Mouse (Mus musculus): ENCODE results near the gene Clint1. TPM values are rescaled to one million over a fixed set of nuclear protein-coding genes. Genes with fewer than 3 reads are reported as not detected.

The Clint1 gene
- polyA plus RNA-seq, 1 experiment = 39.5 TPM

DNA sequence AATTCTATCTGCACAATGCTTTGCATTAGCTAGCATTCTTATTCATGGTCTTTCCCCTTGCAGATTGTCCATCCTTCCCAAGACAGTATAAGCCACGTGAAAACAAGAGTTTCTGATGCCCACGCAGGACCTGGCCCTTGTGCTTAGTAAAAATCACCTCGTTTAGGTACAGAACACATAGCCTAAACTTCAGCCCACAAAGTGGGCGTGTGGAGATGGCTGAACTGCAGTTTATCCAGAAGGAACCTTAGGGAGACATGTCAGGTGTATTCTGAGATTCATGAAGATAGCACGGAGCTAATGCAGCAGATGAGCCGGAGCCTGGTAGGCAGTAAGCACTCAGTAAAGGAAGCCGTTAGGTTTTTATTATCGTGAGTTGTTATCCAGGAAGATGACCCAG lies 69.2 kb downstream of the Clint1 start:
- no peak for DNase-seq (ENCODE audit: extremely low spot score in 1 of 2, low spot score in 1 of 2)

DNA sequence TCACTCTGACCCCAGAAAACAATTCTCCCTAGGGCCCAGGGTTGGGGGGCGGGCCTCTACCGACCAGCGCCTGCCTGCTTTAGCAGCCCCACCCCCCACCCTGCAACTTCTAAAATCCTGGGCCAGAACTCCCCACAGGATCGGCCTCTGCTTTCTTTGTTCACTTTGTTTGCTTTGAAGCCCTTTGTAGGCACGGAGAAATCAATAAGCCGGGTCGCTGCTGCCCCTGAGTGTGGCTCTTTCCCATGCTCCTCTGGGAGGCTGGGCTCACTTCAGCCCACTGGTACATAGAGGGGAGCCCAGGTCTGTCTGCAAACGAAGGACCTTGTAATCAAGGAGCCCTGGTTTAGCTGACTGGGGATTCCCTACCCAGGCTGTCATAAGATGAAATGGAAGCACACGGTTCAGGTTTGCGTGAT lies 69.6 kb downstream of the Clint1 start:
- DNase-seq (ENCODE audit: extremely low spot score in 1 of 2, low spot score in 1 of 2) = no peak

DNA sequence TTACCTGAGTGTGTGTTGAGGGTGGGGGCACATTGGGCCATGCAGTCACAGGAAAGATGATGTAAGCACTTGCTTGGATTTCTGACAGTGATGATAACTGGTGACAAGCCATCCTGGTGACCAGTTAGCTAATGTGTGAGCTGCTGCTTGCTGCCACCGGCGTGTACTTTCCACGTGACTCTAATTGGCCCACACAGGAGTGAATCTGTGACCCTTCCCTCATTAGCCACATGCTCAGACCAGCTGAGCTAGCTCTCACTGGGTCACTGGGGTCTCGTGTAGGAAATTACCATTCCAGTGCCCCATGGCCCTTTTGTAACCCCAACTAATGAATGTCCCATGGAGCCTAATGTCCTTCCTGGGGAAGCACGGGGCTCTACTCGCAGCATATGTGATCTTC lies 73.6 kb downstream of the Clint1 start:
- DNase-seq (ENCODE audit: extremely low spot score in 1 of 2, low spot score in 1 of 2) = no peak

DNA sequence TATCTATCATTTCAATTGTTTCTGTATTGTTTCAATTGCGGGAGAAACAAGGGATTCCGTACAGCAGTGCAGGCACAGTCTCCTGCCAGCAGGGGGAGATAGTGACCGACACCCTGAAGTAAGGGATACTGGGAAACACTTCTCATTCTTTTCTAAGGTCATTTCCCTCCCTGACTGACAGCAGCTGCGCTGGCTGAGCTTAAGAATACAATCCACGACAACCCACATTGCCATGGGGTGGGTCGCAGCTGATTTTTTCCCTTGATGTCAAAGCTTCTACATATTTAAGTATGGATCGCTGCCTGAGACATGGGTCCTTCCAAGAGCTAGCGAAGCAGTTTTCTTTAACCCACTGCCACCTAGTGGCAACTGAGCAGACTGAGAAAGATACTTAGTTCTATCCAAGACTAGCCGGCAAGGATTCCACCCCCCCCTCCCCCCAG lies 74.8 kb downstream of the Clint1 start:
- peak; percentile 50 to 85 for DNase-seq (ENCODE audit: extremely low spot score in 1 of 2, low spot score in 1 of 2)

DNA sequence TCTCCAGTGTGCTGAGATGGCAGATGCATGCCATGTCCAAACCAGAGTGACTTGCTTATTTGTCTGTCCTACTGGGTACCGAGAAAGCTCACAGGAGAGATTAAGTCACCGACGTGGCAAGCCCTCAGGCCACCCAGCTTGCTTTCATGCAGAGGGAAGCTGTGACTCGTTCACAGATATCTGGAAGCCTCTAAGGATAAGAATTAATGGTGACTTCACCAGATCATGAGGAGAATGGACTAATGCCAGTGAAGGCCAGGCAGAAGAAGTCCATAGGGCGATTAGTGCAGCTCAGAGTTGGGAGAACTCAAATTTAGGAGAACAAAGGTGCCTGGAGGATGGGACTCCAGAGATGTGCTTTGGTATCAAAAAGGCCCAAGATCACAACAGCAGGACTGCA lies 75.6 kb downstream of the Clint1 start:
- no peak for DNase-seq (ENCODE audit: extremely low spot score in 1 of 2, low spot score in 1 of 2)

DNA sequence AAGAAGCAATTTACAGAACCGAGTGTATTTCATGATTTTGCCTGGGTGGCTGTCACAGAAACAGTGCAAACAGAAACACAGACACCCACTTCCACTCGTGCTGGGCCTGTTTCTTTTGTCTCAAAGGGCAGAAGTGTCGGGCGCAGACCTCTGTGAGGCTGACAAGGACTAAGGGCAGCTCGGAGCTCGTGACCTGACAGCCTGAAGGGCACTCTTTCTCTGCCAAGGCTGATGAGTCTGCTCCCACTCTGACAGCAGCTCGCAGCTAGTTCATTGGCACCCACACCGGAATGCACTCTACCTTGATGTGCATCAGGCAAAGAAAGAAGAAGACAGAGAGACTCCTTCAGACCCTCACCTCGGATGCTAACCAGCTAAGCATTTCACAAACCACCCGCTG lies 77.7 kb downstream of the Clint1 start:
- DNase-seq (ENCODE audit: extremely low spot score in 1 of 2, low spot score in 1 of 2) = no peak

DNA sequence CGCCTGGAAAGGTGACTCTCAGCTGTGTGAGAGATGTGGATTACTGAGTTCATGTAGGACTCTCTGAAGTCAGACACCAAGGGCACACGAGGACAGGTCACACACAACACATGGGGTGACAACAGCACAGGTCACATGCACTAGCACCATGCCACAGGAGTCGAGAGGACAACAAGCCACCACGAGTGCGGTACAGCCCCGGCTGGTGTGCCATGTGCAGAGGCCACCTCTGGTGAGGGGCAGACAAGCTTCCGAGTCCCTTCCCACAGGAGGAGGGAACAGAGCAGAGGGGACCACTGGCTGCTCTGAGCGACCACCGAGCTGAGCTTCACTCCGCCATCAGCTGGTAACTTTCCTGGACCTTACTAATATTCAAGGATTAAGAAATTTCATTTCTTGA lies 80.9 kb downstream of the Clint1 start:
- DNase-seq (ENCODE audit: extremely low spot score in 1 of 2, low spot score in 1 of 2) = no peak

DNA sequence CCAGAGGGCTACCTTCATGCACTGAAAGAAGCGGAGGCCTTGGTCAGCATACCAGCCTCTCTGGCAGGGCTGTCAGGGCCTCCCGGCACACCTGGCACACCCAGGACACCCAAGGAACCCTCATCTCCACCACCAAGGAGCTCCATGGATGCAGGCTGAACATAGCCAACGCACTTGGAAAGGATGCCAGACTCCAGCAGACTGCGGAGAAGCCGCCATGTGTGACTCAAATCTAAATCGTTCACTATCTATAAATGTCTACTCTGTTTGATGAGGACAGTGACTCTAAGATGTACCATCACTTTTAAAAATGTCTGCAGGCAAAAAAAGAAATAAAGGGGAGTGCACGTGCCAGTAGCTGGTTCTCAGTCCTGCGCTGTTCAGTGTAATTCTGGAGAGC lies 85.6 kb downstream of the Clint1 start:
- peak in 1 of 2 experiments; percentile 25 for DNase-seq (ENCODE audit: extremely low spot score in 1 of 2, low spot score in 1 of 2)

DNA sequence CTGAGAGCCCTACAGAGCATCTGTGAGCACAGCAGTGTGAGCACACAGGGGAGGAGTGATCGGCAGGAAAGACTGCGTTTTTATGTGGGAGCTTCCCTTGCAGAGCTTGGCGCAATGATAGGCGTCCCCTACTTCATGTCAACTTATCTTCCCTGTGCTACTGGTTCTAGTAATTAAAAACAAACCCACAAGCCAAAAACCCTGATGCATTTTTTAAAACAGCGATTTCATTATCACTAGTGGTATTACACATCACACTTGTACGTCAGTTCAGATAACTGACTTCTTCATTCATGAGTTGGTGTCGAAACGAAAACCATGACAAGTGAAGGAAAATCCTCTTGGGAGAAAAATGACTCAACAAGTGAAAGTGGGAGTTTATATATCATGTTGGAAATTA lies 87.1 kb downstream of the Clint1 start:
- DNase-seq (ENCODE audit: extremely low spot score in 1 of 2, low spot score in 1 of 2) = no peak

DNA sequence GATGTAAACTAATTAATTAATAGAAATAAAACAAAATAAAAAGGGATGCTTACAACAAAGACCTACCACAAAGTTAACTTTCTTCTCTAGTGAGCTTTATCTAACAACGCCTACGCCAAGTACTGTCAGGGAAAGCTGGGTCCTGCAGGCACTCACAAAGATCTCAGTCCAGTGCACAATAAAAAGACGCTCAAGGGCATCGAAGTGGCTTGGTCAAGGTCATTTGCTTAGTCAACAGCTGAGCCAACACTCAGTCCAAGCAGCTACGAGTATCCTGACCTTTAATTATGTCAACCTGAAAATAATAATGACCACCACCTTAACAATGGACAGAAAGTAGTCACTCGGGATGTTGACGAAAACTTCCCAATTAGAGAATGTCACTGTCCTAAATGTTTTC lies 90.4 kb downstream of the Clint1 start:
- DNase-seq (ENCODE audit: extremely low spot score in 1 of 2, low spot score in 1 of 2) = no peak

DNA sequence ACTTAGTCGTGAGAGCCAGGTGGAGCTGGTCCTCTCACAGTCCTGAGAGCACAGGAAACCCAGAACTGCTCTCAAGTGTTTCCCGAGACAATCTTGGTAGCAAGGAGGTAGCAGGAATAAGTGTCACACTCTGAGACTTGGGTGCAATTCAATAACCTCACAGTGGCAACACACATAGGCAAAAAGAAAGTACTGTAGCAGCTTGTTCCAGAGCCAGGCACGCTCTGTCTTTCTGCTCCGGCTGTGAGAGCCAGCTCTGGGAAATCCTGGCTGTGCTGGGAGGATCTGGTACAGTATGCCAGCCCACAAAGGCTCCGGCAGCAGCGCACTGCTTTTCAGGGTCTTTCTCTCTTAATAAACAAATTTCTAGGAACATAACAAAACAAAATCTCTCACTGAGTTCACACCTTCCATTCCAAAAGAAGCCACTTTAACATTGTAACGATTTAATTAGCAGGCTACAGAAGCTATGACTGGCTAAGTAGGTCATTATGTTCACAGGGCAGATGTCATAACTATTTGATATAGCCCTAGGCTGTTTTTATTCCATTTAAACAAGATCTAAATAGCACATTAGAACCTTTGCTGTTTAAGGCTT lies 91.4 kb downstream of the Clint1 start:
- DNase-seq (ENCODE audit: extremely low spot score in 1 of 2, low spot score in 1 of 2) = peak; percentile 48 to 68

DNA sequence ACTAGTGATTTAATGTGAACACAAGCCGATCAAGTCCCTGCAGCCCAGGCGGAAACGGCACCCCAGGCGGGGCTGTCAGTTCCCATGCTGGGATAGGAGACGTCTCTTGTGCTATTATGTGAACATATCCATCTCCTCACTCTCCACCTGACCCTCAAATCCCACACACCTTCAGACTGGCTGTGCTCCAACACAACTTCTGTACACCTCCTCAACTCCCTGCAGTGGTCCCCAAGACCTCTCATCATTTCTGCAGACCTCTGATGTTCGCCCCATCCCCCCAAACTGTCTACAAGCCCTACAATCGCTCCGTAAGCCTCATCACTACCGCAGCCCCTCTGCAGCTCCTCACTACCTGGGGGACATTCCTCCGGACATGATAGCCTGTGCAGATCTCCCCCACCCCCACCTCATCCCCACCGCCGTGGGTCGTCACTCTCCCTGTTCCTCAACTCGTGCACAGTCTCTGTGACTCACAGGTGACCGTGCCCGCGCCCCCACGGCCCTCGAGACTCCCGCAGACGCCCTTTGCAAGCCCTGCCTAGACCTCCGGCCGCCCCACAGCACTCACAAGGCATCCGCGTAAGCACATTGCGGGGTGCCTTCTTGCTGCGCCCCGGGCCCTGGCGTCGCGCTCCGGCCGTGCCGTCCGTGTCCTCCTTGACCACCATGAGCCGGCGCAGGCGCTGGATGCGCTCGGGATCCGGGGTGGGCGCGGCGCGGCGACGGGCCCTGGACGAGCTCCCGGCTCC lies 92.2 kb downstream of the Clint1 start:
- no peak for DNase-seq (ENCODE audit: extremely low spot score in 1 of 2, low spot score in 1 of 2)

DNA sequence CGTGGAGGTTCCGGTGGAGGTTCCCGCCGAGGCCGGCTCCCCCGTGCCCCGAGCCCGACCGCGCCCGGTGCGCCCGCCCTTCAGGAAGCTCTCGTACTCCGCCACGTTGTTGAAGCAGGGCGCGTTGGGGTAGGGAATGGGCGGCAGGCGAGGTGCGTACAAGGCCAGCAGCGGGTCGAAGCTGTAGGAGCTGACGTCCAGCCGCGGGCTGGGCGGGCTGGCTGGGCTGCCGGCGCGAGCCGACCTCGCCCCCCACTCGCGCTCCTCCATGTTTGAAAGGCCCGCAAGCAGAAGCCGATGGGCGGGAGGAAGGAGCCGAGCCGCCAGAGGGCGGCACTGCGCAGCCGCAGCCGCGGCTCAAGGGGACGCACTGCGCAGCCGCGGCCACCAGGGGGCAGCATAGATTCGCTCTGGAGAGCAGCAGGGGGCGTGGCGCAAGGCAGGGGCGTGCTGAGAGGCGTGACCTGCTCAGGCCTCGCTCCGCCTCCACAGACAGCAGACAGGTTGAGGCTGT lies 92.8 kb downstream of the Clint1 start, which contains the start of gene Lsm11:
TSS of gene Lsm11 (minus strand) at position 293 of the 514 bp plus-strand sequence.
- peak; percentile 88 to 99 for DNase-seq (ENCODE audit: extremely low spot score in 1 of 2, low spot score in 1 of 2)

DNA sequence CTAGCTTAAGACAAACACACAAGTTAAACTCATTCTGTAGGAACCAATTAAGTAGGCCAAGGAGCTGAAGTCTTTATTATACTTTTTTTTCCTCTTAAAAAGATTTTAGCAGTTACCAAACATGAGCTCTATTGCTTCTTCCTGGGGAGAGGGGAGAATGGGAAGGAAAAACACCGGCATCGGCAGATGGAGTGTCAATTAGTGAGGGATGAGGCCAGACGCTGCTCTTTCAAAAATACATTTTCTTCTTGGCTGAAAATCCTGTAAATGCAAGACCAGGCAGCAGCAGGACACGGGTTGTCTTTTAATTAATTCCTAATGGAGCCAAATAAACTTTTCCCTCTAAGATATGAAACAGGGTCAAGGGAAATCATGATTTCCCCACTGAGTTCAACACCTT lies 94.9 kb downstream of the Clint1 start:
- no peak for DNase-seq (ENCODE audit: extremely low spot score in 1 of 2, low spot score in 1 of 2)

DNA sequence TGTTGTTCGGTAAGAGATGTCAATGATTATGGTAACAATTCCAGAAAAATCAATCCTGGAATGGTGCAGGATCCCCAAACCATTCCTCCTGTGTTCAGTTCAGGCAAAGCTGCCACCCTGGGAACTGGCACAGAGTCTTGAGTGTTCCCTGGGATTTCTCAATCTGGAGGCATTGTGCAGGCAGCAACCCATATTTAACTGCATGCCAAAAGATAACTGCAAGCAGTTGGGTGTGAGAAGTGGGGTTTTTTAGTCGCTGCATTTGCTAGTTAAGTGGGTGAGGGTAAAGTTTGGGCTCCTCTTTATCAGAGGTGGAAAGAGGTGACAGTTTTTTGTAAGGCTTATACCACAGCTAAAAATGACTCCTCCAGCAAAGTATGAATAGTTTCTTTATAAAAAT lies 95.6 kb downstream of the Clint1 start:
- peak; percentile 33 to 72 for DNase-seq (ENCODE audit: extremely low spot score in 1 of 2, low spot score in 1 of 2)

DNA sequence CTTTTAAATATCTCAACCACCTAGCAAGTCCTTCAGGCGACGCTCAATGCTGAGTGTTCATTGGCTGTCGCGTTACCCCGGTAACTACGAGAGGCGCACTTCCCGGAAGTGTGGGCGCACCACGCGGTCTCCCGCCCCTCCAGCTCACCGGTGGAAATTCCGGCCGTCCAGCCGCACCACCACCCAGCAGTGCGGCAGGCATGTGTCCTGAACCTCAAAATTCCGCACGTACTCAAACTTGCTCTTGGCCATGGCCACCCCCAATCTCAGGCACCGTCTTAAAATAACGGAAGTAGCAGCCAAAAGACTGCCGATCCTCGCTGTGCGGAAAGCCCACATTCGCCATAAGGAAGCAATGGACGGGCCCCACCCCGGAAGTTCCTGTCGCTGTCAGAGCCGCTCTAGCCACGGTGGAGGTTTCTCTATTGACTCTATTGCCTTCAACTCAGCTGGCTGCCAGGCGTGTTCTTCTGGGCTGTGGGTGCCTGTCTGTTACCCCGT lies 103.3 kb downstream of the Clint1 start, which contains the start of gene Thg1l:
TSS of gene Thg1l (minus strand) at position 368 of the 501 bp plus-strand sequence.
- peak; percentile 85 to 93 for DNase-seq (ENCODE audit: extremely low spot score in 1 of 2, low spot score in 1 of 2)

DNA sequence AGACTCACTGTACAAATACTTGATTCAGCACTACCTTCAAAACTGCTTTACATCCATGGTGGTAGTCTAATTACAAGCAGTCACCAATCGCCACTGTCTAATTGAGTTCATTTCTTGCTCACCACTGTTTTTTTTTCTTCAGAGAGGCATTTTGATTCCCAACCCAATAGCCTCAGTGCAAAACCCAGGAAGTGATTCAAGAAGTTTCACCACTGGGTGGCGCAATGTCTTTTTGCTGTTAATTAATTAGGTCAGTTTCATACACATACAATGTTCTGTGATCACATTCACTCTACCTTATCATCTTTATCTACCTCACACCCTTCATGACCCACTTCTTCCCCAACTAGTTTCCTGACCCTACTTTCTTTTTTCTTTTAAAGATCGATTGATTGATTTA lies 107.7 kb downstream of the Clint1 start:
- peak in 1 of 2 experiments; percentile 38 for DNase-seq (ENCODE audit: extremely low spot score in 1 of 2, low spot score in 1 of 2)

DNA sequence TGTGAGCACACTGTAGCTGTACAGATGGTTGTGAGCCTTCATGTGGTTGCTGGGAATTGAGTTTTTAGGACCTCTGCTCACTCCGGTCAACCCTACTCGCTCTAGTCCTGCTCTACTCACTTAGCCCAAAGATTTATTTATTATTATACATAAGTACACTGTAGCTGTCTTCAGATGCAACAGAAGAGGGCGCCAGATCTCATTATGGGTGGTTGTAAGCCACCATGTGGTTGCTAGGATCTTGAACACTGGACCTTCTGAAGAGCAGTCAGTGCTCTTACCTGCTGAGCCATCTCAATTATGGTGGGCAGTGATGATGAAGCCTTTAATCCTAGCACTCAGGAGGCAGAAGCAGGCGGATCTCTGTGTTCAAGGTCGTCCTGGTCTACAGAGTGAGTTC lies 108.2 kb downstream of the Clint1 start:
- no peak for DNase-seq (ENCODE audit: extremely low spot score in 1 of 2, low spot score in 1 of 2)

Measured in frontal cortex, adult 2 months (tissue).